Mouse (Mus musculus): ENCODE measurements around the gene Lhx5.

GRCm38 (mm10) chr5:120428189-120428838, 3.2 kb upstream of the Lhx5 start:
- TF ChIP-seq CTCF (IDR thresholded peaks at IDR 0.05; ENCODE audit: low read depth) (no peak), EP300 (IDR thresholded peaks at IDR 0.05; ENCODE audit: low read depth) (no peak)

Data from liver, postnatal 0 days (tissue).